Mouse (Mus musculus) embryo, embryonic 11 days (tissue): ENCODE measurements at regions not wholly inside any gene's neighbourhood (a gene's known extent, or its start where the extent isn't known, plus 50 kb on each side); places are given as distances from the start of the nearest gene placed in this dataset.
"Not testable (repeated sequence)": the region's sequence is repeated elsewhere in the genome, so short reads cannot be mapped to it uniquely, and the experiment has no call there.

ENCODE experiments used
- DNase-seq: peaks from one replicate; pipeline ENCODE4 v3.0.0-alpha.2; 2015

DNA sequence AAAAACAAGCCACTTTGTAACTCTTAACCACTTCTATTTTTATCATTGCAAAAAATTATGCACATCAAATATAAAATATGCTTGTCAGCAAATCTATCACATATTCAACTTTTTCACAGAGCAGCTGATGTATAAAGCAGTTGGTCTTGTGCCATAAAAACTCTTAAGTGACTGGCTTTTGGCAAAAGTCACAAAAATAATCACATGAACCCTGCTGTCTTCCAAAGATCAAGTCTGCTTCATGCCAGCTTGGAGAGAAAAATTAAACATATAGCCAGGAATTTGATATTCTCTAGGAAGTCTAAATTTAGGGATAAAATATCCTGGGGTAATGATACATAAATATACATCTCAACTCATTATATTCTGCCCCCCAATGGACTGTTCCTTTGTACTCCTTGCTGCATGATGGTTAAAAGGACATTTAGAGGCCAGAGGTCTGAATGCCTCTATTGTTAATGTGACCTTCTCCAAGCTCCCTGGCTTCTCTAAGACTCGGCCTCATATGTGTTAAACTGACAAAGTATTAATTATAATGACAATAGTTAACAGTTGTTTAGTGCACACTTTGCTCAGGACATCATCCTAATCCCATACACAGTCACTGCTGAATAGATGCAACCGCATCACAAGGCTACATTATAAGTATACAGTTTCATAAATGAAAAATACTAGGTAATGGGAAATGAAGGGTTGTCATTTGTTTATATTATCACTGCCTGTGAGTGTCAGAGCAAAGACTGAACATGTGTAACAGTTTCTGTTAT, 422.9 kb upstream of the Hs3st1 start:
- no peak for DNase-seq

DNA sequence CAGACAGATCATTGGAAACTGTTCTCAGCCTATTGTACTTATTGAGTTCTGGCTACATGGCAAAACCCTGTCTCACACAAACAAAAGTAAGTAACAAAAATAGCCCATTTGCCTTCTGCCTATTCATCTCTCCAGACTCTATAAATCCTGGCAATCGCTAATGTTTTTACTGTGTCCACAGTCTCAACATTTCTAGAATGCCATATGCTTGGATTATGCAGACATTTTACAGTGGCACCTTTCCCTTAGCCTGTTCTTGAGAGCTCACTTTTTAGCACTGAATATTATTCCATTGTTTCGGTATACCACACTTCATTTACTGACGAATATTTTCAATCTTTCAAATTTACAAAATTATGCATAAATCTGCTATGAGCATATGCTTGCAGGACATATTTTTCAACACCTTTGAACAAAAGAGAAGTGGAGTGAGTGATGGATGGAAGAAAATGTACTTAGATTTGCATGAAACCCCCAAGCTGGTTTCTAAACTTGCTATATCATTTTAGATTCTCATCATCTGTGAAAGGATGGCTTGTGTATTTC, 381.5 kb upstream of the Hs3st1 start:
- DNase-seq = no peak

DNA sequence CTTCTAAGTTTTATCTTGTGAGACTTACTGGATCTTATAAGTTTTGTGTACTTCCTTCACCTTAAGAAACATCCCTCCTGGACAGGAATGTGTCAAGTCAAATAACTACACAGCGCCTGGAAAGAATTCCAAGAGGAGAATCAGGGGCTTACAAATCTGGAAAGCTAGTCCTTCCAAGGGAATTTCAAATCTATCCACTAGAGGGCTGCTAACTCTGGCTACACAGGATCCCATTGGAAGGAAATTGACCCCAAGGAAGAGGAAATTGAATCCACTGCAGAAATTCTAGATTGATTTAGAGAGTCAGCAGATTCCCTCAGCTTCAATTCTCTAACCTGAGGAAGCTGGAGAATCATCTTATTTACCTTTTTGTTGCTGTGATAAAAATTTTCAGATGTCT, 369.1 kb upstream of the Hs3st1 start:
- DNase-seq = peak; percentile 18

DNA sequence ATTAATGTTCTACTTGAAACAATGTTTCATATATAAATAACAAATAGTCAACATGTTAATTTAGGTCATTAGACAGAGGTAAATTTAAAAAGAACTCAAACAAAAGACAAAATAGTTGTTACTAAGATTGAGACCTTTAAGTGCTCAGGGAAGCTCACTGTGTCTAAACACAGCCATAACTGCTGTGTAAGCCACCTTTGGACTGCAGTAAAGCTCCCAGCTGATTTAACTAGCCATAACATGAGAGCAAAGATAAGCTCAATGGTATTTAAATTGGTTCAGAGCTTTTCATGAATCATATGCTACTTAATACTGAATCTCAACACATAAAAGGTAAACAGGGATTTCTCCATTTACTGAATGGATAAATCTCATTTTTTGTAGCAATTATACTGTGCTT, 361.6 kb upstream of the Hs3st1 start:
- DNase-seq = no peak

- not testable (repeated sequence) for DNase-seq
These were observed 334.3 kb upstream of the Hs3st1 start for GRCm38 (mm10) chr5:40089576-40089975.

- DNase-seq = no peak
These were observed 290.0 kb upstream of the Hs3st1 start for GRCm38 (mm10) chr5:40045288-40045687.

- no peak for DNase-seq
These were observed 279.2 kb upstream of the Hs3st1 start for GRCm38 (mm10) chr5:40034452-40034851.

DNA sequence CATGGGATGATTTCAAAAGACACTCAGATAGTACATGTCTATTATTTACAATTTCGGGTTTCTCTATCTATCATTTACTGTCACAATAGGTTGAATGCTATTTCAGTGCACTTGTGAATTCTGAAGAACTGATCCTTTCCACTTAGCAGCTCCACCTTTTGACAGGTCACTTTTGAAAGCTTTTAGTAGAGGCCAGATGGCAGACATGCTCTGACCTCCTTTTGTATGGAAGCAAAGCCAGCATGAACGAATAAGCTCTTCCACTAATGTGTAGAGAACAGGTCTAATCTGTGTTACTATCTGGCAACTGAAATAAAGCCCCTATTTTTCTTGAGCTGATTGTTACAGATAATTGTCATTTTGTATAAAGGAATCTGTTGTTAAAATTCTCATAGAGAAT, 278.4 kb upstream of the Hs3st1 start:
- DNase-seq = no peak

- DNase-seq = no peak
These were observed 275.0 kb upstream of the Hs3st1 start for GRCm38 (mm10) chr5:40030261-40030660.

DNA sequence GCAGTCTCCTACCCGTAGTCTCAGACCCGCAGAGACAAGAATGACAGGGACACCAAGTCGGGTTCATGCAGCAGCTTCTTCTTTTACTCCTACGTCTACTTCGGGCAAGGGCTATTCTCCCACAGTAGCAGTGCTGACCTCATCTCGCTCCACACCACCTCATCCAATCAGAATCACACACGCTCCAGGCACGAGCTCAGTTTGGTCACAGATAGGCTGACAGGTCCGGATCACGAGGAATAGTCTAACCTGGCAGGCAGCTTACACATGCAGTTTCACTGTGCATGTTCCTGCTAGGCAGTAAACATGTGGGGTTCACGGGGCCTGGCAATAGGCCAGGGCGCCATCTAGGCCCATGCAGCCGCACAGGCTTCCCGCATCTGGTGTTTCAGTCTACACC, 260.7 kb upstream of the Hs3st1 start:
- no peak for DNase-seq

- DNase-seq = peak; percentile 10
These were observed 232.8 kb upstream of the Hs3st1 start for GRCm38 (mm10) chr5:39988039-39988438.

DNA sequence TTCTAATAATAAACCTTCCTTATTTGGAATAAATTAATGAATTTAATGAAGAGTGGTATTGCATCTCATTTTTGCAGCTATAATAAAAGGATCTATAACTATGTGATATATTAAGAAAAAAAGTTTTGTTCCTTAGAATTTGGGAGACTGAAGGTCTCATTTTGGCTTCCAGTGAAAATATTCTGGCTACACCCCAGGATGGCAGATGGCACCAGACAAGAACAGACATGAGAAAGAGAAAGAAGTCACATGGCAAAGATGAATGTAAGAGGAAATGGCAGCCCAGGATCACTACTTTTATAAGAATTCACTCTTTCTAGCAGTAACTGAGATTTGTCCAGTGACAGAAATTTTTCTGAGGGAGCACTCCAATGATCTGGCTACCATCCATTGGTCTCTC, 209.1 kb upstream of the Hs3st1 start:
- DNase-seq = no peak

- peak; percentile 50 for DNase-seq
These were observed 205.7 kb upstream of the Hs3st1 start for GRCm38 (mm10) chr5:39960981-39961380.

DNA sequence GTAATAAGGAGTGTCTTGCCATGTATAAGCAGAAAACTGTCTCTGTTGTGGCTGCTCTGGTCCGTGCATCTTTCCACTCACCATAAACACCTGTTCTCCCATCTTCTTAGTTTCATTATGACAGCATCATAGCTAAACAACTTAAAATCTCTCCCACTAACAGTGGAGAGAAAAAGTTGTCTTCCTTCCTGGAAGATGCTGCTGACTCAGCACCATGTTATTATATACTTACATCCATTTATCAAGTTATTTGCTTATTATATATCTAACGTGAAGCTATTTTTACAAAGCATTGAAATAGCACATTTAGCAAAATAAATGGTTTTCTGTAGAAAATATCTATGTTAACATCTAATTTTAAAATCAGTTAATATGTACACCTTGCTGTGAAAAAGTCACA, 180.3 kb upstream of the Hs3st1 start:
- no peak for DNase-seq

DNA sequence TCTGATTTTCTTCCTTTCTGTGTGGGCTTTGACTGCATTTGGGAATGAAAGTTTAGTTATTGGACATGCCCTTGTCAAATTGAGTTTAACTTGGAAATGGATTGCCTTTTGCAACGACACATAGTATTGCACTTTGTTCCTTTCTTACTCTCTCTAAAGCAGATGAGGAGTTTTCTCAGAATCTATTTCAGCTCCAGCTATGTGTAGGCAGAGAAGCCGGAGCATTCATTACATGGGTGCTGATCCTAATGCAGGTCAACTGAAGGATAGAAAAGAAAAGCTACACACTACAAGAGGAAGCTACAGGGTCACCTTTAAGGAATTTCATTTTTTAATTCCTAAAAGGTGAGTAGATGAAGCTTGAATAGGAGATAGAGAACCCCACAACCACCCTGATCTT, 176.6 kb upstream of the Hs3st1 start:
- DNase-seq = no peak

GRCm38 (mm10) chr5:39909369-39909768, 154.1 kb upstream of the Hs3st1 start:
- no peak for DNase-seq

DNA sequence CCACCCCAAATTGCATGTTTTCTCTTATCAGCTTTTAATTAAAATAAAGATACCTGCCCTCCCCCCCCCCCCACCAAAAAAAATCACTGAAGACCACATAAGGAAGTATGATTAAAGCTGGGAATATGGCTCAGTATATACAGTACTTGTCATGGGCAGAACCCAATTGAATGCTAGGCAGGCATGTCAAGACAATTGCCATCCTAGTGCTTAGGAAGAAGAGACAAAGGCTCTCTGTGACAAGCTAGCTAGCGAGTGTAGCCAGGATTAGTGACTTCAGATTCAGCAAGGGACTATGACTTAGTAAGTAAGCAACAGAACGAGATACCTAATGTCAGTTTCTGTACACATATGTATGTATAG, 116.4 kb upstream of the Hs3st1 start:
- no peak for DNase-seq

DNA sequence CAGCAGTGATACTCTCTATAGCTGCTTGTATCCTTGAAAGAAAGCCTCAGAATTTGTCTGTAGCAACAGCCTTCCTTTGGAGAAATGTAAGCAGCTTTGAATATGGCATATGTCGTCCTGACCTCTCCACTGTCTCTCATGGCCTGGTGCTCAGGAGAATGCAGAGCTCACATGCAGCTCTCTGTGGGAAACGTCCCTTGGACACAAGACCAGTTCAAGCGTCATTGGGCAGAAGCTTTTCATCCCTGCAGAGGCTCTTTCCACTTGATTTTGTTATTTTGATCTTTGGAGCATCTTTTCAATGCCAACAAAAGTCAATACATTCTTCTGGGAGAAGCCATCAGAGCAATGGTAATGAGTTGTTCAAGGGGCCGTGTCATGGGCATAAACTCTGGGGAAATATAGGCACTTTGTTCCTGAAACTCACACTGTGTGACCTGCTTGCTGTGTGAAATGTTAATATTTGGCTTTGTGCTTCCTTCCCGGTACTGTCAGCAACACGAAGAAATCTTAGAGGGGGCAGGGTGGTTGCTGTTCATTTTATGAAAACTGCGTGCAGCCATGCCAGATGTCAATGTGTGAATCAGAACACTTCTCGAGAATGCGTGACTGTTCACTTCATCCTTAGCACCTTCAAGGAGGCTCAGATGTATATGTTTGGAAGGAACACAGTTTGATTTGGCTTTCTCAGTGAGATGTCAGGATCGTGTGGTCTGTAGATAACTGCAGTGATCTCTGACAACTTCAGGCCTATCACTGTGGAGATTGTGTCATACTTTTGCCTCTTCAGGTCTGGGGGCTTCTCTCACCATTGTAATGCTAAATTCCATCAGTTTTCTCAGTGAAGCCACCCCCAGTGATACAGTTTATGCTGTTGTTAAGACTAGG, 115.8 kb upstream of the Hs3st1 start:
- DNase-seq = peak; percentile 10

GRCm38 (mm10) chr5:39857192-39857591, 101.9 kb upstream of the Hs3st1 start:
- DNase-seq = no peak

- DNase-seq = no peak
These were observed 101.4 kb upstream of the Hs3st1 start for GRCm38 (mm10) chr5:39856616-39857156.

DNA sequence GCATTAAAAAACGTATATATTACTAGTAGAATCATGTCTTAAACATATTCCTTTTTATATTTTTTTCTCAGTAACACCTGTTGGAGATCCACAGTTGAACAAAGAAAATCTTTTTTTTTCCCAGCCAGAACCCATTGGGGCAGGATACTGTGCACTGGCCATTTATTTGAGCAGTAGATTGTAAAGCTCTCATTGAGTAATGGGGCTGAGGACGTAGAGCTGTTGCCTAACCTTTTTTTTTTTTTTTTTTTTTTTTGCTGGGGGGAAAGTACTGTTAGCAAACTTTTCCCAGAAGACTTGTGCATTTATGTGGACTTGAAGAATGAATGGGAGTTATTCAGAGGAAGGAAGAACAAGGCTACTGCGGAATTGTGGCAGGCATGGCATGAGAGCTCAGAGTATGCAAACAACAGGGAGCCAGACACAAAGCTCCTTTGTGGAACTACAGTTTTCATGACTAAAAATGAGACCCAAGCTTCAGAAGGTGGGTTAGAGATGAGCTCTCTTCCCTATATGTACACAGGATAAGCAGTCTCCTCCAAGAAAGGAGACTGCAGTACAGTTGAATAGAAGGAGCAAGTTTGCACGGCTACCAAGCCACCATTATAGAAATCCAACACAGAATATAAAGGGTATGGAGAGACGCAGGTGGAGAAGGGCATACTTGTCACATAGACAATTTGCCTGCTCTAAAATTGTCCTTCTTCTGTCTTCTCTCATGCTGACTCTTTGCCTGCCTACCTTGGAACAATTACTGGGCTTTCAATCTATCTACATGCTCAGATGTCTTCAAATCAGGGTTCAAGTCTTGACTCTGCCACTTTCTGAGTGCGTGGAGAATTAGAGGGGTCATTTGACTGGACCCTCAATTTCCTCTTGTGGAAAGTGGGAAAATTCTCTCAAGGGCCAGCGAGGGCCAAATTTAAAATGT, 100.7 kb upstream of the Hs3st1 start:
- DNase-seq = no peak

- no peak for DNase-seq
These were observed 91.9 kb upstream of the Hs3st1 start for GRCm38 (mm10) chr5:39847187-39847586.

GRCm38 (mm10) chr5:39841186-39841585, 85.9 kb upstream of the Hs3st1 start:
- DNase-seq = peak; percentile 11
